Mouse (Mus musculus) right cerebral cortex, postnatal 36 days (tissue): ENCODE results near the gene Igfbp2.

Source experiments
- DNase-seq, 2 experiments: peaks; one replicate each; pipeline ENCODE4 v3.0.0; 2022; ENCODE audit warnings: low spot score in 2 of 2, mixed read lengths in 1 of 2

The Igfbp2 gene

DNA sequence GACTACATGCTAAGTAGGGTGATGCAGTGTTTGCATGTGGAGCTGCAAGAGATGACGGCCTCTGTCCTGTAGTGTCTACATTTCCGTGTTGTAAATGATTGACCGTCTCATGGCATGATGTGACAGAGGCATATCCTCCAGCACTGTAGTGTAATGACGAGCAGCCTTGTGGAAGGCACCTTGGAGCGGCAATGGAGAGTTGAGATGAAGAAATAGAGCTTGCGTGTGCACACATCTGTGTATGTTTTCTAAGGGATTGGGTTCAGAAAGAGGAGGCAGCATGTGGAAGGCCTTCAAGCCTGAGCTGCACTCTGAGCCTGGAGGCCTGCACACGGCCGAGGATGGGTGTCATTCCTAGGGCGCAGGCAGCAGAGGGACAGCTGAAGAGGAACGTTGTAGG, 31.4 kb downstream of the Igfbp2 start:
- DNase-seq, result no peak

GRCm38 (mm10) chr1:72856209-72856909, 32.1 kb downstream of the Igfbp2 start:
- no peak for DNase-seq

DNA sequence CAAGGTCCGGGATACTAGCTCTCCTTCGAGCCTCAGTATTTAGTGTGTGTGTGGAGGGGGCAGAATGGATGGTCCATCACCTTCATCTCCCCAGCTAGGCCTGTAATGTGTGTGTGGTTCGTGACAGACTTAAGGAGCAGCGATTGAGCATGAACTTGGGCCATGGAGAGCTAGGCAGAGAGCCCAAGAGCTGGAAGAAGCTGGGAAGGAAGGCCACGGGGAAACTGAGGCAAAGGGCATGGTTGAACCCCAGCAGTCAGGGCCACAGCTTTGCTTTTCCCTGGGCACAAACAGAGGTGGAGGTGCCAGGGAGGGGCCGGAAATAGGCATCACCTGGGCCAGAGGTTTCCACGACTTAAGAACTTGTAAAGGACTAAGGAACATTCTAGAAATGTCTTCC, 32.8 kb downstream of the Igfbp2 start:
- DNase-seq, result no peak

GRCm38 (mm10) chr1:72857631-72858030, 33.3 kb downstream of the Igfbp2 start:
- DNase-seq, result no peak

DNA sequence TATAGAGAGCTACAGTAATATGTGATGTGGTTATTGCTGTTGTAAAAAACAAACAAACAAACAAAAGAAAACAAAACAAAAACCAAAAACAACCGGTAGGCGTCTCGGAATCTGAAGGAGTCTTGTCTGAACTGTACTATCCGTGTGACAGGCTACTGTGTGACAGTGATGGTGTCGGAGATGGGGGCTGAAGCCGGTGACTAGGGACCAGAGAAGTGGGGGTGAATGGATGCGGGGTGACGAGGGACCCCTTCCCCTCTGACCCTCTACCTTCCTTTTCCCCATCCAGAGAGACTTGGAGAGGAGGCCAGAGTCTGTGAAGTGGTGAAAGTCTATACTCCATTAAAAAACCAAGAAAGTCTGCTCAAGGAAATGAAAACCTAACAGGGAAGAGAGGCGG, 34.0 kb downstream of the Igfbp2 start:
- DNase-seq, result no peak

GRCm38 (mm10) chr1:72858874-72859273, 34.6 kb downstream of the Igfbp2 start:
- DNase-seq, result no peak

GRCm38 (mm10) chr1:72859963-72860362, 35.7 kb downstream of the Igfbp2 start:
- no peak for DNase-seq

DNA sequence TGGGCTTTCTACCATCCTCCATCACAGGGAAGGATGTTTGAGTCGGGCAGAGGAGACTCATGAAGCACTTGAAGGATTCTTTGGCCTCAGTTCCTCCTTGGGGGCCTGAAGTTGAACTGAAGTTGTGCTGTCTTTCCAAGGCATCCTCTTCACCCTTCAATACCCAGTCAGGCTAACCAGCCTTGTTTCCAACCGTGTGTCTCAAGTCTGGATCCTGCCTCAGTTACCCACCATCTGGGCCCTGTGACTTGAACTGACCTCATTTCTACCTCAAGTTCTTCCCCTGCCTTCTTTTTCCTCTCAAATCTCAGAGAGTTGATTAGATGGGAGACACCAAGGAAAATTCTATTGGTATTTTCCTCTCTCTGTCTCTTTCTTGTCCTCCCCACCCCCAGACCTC, 36.2 kb downstream of the Igfbp2 start:
- DNase-seq, result no peak

DNA sequence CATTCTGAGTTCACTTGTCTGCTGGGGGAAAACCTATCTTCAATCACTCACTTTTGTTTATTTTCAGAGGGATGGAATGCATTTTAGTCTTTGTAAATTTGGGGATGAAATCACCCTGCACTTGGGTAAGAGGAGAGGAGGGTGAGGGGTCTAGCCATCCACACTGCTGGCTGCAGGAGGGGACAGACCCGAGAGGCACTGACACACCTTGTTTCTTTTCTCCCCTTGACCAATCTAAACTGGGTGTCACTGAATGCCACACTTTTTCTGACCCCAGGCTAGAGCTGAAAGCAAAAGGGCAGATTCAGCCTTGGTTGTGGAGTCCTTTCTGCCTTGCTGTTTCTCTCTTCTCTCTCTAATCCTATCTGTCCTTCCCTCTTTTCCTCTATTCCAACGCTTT, 37.4 kb downstream of the Igfbp2 start:
- no peak for DNase-seq

GRCm38 (mm10) chr1:72862248-72862647, 37.9 kb downstream of the Igfbp2 start:
- DNase-seq, result no peak

DNA sequence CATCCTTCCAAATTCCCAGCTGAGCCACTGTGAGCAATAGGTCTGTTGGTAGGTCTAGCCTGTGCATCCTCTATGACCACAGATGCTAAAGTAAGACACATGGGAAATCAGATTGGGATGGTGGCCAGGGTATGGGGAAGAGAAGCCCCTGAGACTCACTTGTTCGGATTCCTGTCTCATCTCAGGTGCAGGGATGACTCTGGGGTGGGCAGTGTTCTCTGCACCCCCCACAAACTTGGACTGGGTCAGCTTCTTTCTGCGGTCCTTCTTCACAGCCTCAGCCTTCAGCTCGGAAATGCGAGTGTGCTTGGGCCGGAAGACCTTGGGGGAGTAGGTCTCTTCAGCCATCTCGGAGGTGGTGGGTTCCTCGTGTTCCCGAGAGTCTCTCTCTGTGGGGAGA, 39.4 kb downstream of the Igfbp2 start:
- no peak for DNase-seq

GRCm38 (mm10) chr1:72864272-72864671, 40.0 kb downstream of the Igfbp2 start:
- DNase-seq, result no peak

DNA sequence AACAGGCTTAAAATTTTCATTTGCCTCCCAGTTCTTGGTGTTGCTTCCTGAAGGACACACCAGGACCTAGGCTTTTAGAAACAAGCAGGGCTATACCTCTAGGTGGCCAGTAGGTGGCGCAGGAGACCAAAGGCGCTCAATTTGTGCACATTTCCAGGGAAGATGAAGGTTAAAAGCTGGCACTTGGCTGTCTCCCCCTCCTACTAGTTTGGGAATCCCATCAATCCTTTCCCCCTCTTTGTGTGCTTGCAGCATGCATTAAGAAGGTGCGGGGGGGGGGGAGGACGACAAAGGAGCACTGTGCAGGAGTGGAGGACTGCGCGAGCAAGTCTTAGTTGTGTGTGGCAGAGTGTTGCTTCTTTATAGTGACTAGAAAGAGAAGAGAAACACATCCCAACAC, 41.6 kb downstream of the Igfbp2 start:
- DNase-seq, result peak in 1 of 2 experiments; percentile 47

GRCm38 (mm10) chr1:72866417-72866816, 42.1 kb downstream of the Igfbp2 start:
- no peak for DNase-seq

DNA sequence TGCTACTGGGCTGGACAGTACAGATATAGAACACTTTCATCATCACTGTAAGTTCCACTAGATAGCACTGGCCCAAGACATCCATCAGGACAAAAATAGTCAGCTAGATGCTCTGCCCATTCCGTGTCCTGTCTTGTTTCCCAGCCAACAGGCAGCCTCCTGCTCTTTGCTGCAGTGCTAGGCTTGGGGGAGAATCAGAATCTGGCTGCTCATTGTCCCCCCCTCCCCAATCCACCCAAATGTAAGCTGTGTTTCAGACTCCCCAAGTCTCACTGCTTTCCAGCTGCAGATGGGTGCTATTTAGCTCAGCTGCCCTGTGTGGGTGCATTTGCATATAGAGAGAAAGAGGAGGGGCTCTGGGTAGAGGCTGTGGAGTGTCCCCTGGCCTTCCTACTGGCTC, 43.0 kb downstream of the Igfbp2 start:
- DNase-seq, result no peak

GRCm38 (mm10) chr1:72868429-72869215, 44.3 kb downstream of the Igfbp2 start:
- no peak for DNase-seq

GRCm38 (mm10) chr1:72869275-72869674, 45.0 kb downstream of the Igfbp2 start:
- DNase-seq, result no peak

DNA sequence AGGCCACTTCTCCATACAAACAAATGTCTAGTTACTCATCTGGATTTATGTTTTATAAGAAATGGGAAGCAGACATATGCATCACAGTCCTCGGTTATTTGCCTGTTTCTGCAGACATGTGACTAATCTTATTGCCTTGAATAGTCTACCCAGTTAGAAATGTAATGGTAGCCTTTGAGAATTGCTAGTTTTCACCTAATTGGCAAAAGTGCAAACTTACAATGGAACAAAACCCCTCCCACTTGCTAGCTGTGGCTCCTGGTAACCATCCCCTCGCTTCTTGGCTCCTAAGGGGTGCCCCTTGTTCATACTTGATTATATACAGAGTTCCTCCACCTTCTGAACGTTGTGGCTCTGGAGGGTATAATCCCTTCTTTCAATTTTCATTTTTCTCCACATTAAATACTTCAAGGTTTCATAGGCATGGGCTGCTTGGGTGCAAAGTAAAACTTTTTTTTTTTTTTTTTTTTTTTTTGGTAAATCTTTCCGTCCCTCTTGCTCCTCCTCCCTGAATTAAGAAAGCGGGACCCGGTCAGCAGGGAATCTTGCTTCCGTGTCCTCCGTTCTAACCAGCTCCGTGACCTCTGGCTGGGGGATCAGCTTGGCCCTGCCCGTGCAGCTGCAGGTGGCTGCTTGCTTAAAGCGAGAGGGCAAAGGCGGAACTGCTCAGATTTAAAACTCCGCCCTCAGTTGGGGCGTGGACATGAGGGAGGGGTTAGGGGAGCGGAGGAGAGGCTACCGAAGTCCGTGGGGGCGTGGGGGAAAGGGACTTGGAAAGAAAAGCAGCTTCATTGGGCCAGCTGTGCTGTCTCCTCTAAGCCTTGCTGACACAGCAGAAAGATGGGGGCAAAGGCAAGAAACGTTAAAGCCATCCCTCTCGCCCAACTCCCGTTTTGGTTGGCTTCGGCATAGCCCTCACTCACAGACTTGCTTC, 45.6 kb downstream of the Igfbp2 start:
- DNase-seq, result peak; percentile 43 to 53

GRCm38 (mm10) chr1:72870615-72871336, 46.5 kb downstream of the Igfbp2 start:
- DNase-seq, result peak; percentile 89 to 94

DNA sequence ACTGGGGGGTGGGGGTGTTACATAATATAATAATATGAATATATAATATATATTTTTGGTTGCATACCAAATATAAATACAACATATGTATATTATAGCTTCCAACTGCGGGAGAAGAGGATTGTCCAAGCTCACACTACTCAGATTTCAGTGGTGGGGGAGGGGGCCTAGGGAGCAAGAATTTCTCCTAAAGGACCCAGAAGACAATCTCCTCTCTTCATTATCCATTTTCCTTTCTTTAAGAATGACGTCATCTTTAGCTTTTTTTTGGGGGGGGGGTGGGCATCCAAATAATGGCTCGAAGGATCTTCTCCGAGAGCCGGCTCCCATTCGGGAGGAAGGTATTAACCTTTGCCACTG, 47.0 kb downstream of the Igfbp2 start:
- no peak for DNase-seq

GRCm38 (mm10) chr1:72871697-72872411, 47.6 kb downstream of the Igfbp2 start:
- DNase-seq, result peak; percentile 75
